ENCODE assay signal across 8 mouse cellular contexts in the genomic region with DNA sequence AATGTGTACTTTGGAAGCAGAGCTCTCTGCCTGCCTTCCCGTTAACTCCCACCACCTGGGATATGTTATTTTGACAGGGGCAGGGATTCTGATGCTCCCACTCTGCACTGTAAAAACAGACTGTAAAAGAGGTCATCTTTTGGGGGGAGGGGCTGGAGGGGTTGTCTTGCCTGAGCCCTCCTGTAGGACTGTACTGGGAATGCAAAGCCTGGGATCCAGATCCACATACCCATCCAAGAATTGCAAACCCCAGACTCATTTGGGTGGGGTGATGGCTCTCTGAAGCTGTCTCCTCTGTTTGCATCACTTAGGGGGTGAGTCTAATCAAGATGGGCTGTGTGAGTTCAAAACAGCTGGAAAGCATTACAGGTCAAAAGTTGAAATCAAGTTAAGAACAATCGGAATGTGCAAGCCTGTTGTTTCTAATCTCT.
A peak's percentile ranks its signal among the peaks of the same experiment; 100 is the strongest.
DNase-seq lines count a peak whose midpoint lies in the region; ATAC-seq and TF ChIP-seq lines count a peak whose summit lies in the region.

No protein-coding gene starts in this region.

- no peak for ATAC-seq in heart, postnatal 0 days (ENCODE audit: insufficient read depth, low read depth)
- peak; percentile 90 for ATAC-seq in limb, embryonic 13.5 days (ENCODE audit: low FRiP score, low read depth)

- no peaks in the 10 kb centered on the region for H3K36me3 ChIP-seq in heart, postnatal 0 days (replicated peaks; ENCODE audit: control insufficient read depth, insufficient read depth, low read length)
- H3K36me3 ChIP-seq in limb, embryonic 13.5 days: no peaks in the 10 kb centered on the region

- 20% methylated on average over 2 of the region's 2 CpGs for WGBS in heart, postnatal 0 days
- WGBS in limb, embryonic 13.5 days: 11% methylated on average over 2 of the region's 2 CpGs

- H3K4me1 ChIP-seq in heart, postnatal 0 days (ENCODE audit: control insufficient read depth, insufficient read depth): peaks cover 4% of the 10 kb centered on the region; the same call in 1 of the 2 replicates
- H3K4me1 ChIP-seq in limb, embryonic 13.5 days: peaks cover 28% of the 10 kb centered on the region

- H3K27me3 ChIP-seq in heart, postnatal 0 days (ENCODE audit: control insufficient read depth, insufficient read depth, low read length): no peaks in the 10 kb centered on the region
- no peaks in the 10 kb centered on the region for H3K27me3 ChIP-seq in limb, embryonic 13.5 days

- no peak overlapping the region for H3K9ac ChIP-seq in heart, postnatal 0 days (replicated peaks; ENCODE audit: low read depth, low read length)
- no peak overlapping the region for H3K9ac ChIP-seq in limb, embryonic 13.5 days

- no peak for TF ChIP-seq POLR2A in brain, embryonic 14.5 days (IDR thresholded peaks at IDR 0.05; ENCODE audit: borderline replicate concordance, extremely low read depth, insufficient read depth, insufficient read length, poor library complexity, severe bottlenecking)

- no peak for TF ChIP-seq CTCF in brain, embryonic 14.5 days (IDR thresholded peaks at IDR 0.05; ENCODE audit: borderline replicate concordance, extremely low read depth, insufficient read depth, insufficient read length)
- no peak for TF ChIP-seq CTCF in heart, postnatal 0 days (IDR thresholded peaks at IDR 0.05; ENCODE audit: low read depth)

- H3K4me3 ChIP-seq in heart, postnatal 0 days (ENCODE audit: low read depth, low read length): no peak overlapping the region
- no peak overlapping the region for H3K4me3 ChIP-seq in limb, embryonic 13.5 days

- H3K27ac ChIP-seq in heart, postnatal 0 days (ENCODE audit: low read depth): no peak overlapping the region
- H3K27ac ChIP-seq in limb, embryonic 13.5 days: peak overlapping the region; percentile 53; the same call in 1 of the 2 replicates

- TF ChIP-seq EP300 in heart, postnatal 0 days (IDR thresholded peaks at IDR 0.05; ENCODE audit: low read depth): no peak

- H3K4me2 ChIP-seq in heart, postnatal 0 days (ENCODE audit: low read depth, low read length): no peak overlapping the region
- no peak overlapping the region for H3K4me2 ChIP-seq in limb, embryonic 13.5 days (replicated peaks)

- DNase-seq in 3T3-L1 (ENCODE audit: low read depth, low spot score): peak; percentile 95
- DNase-seq in brain, embryonic 14.5 days (ENCODE audit: low read depth): peak; percentile 31
- DNase-seq in heart, postnatal 0 days (ENCODE audit: low spot score): peak; percentile 38
- no peak for DNase-seq in left cerebral cortex, adult 11 months (ENCODE audit: low spot score)
- no peak for DNase-seq in thymus, postnatal 10 days (ENCODE audit: low spot score in 2 of 2)
- no peak for DNase-seq in spleen, postnatal 36 days (ENCODE audit: low spot score in 2 of 2)
- no peak for DNase-seq in retina, postnatal 1 day

- no peaks in the 10 kb centered on the region for H3K9me3 ChIP-seq in heart, postnatal 0 days (replicated peaks; ENCODE audit: control insufficient read depth, low read length)
- H3K9me3 ChIP-seq in limb, embryonic 13.5 days: no peaks in the 10 kb centered on the region

Comparison
In these comparisons a context has a peak if more than half of its experiments do, and no peak if none do; other contexts are left out.
1. DNase-seq: peak in 3T3-L1 (single experiment), brain, embryonic 14.5 days (single experiment) and heart, postnatal 0 days (single experiment); none in left cerebral cortex, adult 11 months (single experiment), thymus, postnatal 10 days (0 of 2), spleen, postnatal 36 days (0 of 2) and retina, postnatal 1 day (single experiment).